Mouse (Mus musculus): ENCODE data around the gene Serpinb7. TPM values are rescaled to one million over a fixed set of nuclear protein-coding genes. Genes with fewer than 3 reads are reported as not detected.

Serpinb7 gene
- polyA plus RNA-seq, 1 experiment from 2014 or later = not detected

Other genes with a start within 250 kb of the Serpinb7 start
- gene Serpinb3b, start 121.3 kb upstream of the Serpinb7 start, polyA plus RNA-seq (2014; fragmentation: Nextera tagmentation; extraction: Ambion mirVana) = not detected in 2 replicates
- not detected in 2 replicates for gene Serpinb3c, start 121.3 kb upstream of the Serpinb7 start, polyA plus RNA-seq (2014; fragmentation: Nextera tagmentation; extraction: Ambion mirVana)
- gene Serpinb11, start 38.5 kb upstream of the Serpinb7 start, polyA plus RNA-seq (2014; fragmentation: Nextera tagmentation; extraction: Ambion mirVana) = not detected in 2 replicates
- gene Serpinb2, start 111.8 kb downstream of the Serpinb7 start, polyA plus RNA-seq (2014; fragmentation: Nextera tagmentation; extraction: Ambion mirVana) = 0.21 and 0.26 TPM in 2 replicates
- gene Serpinb8, start 190.4 kb downstream of the Serpinb7 start, polyA plus RNA-seq (2014; fragmentation: Nextera tagmentation; extraction: Ambion mirVana) = 1.5 and 1.6 TPM in 2 replicates